Mouse (Mus musculus) layer of hippocampus, adult 2 months (tissue): ENCODE results near the gene Fbxo4. TPM values are rescaled to one million over a fixed set of nuclear protein-coding genes. Genes with fewer than 3 reads are reported as not detected.

Source experiments
- DNase-seq, 2 experiments: peaks; one replicate each; pipeline ENCODE4 v3.0.0; 2022; ENCODE audit warnings: low spot score in 2 of 2
- H3K27ac ChIP-seq: fragments of 200-600 bp; 2 replicates; pipeline ENCODE4 v1.8.1; 2022
- H3K4me3 ChIP-seq: fragments of 200-600 bp; 2 replicates; pipeline ENCODE4 v1.8.1; 2022; ENCODE audit warnings: mild to moderate bottlenecking
- CTCF ChIP-seq: fragments of 200-600 bp; conservative IDR thresholded peaks from 2 replicates; pipeline ENCODE4 v1.8.1; 2022; ENCODE audit warnings: antibody characterized with exemption, mild to moderate bottlenecking, moderate library complexity
- total RNA-seq, 2 experiments: library from RNA; stranded (reverse); gene quantifications; 2 replicates each; pipeline ENCODE4 v1.2.3; 2021

The Fbxo4 gene
- total RNA-seq, 2 experiments from 2014 or later = 9.0 to 9.6 TPM

GRCm38 (mm10) chr15:3999144-3999543 lies 19.8 kb upstream of the Fbxo4 start:
- no peak for DNase-seq
- Histone ChIP-seq H3K27ac (no peak overlapping the region), H3K4me3 (no peak overlapping the region)
- TF ChIP-seq CTCF = no peak

GRCm38 (mm10) chr15:3996267-3997010 lies 17.1 kb upstream of the Fbxo4 start:
- no peak for TF ChIP-seq CTCF
- Histone ChIP-seq H3K4me3 (peak overlapping the region; percentile 89), H3K27ac (peak overlapping the region; percentile 97)
- no peak for DNase-seq

- no peak; the same call in 1 of the 2 replicates for TF ChIP-seq CTCF
- H3K4me3 ChIP-seq = peak within 1 kb of the TSS; percentile 89
- peak within 1 kb of the TSS; percentile 97 for H3K27ac ChIP-seq
- peak; percentile 97 to 98 for DNase-seq
Observed at GRCm38 (mm10) chr15:3995448-3996266, 16.3 kb upstream of the Fbxo4 start, which contains the start of gene AW549877. TSS of gene AW549877 (minus strand) at chr15:3995744.

- TF ChIP-seq CTCF = no peak
- Histone ChIP-seq H3K4me3 (peak overlapping the region; percentile 89), H3K27ac (peak overlapping the region; percentile 97)
- DNase-seq = no peak
Observed at GRCm38 (mm10) chr15:3994852-3995447, 15.6 kb upstream of the Fbxo4 start.

GRCm38 (mm10) chr15:3987981-3988380 lies 8.6 kb upstream of the Fbxo4 start:
- DNase-seq = peak in 1 of 2 experiments; percentile 28
- H3K27ac ChIP-seq = no peak overlapping the region
- TF ChIP-seq CTCF = peak; percentile 84
- no peak overlapping the region for H3K4me3 ChIP-seq

GRCm38 (mm10) chr15:3984876-3985275 lies 5.5 kb upstream of the Fbxo4 start:
- no peak for TF ChIP-seq CTCF
- no peak overlapping the region for H3K27ac ChIP-seq
- no peak overlapping the region for H3K4me3 ChIP-seq

GRCm38 (mm10) chr15:3982732-3983131 lies 3.4 kb upstream of the Fbxo4 start:
- H3K4me3 ChIP-seq = no peak overlapping the region
- TF ChIP-seq CTCF = no peak
- H3K27ac ChIP-seq = no peak overlapping the region
- DNase-seq = no peak

More at GRCm38 (mm10) chr15:3984876-3985275, 5.5 kb upstream of the Fbxo4 start:
- DNase-seq = no peak

- H3K4me3 ChIP-seq = peak overlapping the region; percentile 69
- no peak for TF ChIP-seq CTCF
- H3K27ac ChIP-seq = peak overlapping the region; percentile 100
- DNase-seq = no peak
Observed at GRCm38 (mm10) chr15:3979871-3980270, 498 bp upstream of the Fbxo4 start.

- Histone ChIP-seq H3K27ac (peak overlapping the region; percentile 100; the same call in 1 of the 2 replicates), H3K4me3 (peak overlapping the region; percentile 69)
- peak; percentile 67 for TF ChIP-seq CTCF
- no peak for DNase-seq
Observed at GRCm38 (mm10) chr15:3978279-3978678, 1.1 kb downstream of the Fbxo4 start.

GRCm38 (mm10) chr15:3973300-3973699 lies 6.1 kb downstream of the Fbxo4 start:
- no peak overlapping the region for H3K27ac ChIP-seq

GRCm38 (mm10) chr15:3970193-3970592 lies 9.2 kb downstream of the Fbxo4 start:
- no peak for DNase-seq

More at GRCm38 (mm10) chr15:3973300-3973699, 6.1 kb downstream of the Fbxo4 start:
- TF ChIP-seq CTCF = no peak
- no peak for DNase-seq
- H3K4me3 ChIP-seq = no peak overlapping the region

GRCm38 (mm10) chr15:3969743-3970142 lies 9.6 kb downstream of the Fbxo4 start:
- no peak for TF ChIP-seq CTCF
- DNase-seq = no peak
- Histone ChIP-seq H3K27ac (no peak overlapping the region), H3K4me3 (no peak overlapping the region)

More at GRCm38 (mm10) chr15:3970193-3970592, 9.2 kb downstream of the Fbxo4 start:
- Histone ChIP-seq H3K4me3 (no peak overlapping the region), H3K27ac (no peak overlapping the region)
- TF ChIP-seq CTCF = no peak

GRCm38 (mm10) chr15:3962251-3962650 lies 17.1 kb downstream of the Fbxo4 start:
- no peak for DNase-seq
- no peak for TF ChIP-seq CTCF
- no peak overlapping the region for H3K4me3 ChIP-seq
- no peak overlapping the region for H3K27ac ChIP-seq
